Comparison of ENCODE assay signal across 8 mouse cellular contexts in the genomic region with DNA sequence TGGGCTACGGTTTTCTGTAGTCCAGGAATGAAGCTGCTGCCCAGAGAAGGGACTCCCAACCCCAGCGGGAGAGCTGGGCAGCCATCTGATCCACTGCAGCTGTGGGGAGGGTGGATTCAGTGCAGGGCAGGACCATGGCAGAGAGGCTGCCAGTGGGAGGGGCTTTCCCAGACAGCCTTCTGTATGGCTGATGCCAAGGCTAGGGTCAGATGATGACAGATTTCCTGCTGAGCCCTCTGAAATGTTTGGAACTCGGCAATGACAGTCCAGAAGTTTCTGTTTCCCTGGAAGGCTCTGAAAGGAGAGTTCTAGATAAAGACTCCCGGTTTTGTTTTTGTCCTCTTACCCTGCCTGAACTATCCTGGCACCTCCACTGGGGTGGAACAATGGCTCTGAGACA. TPM values are rescaled to one million over a fixed set of nuclear protein-coding genes. Genes with fewer than 3 reads are reported as not detected.
DNase-seq lines count a peak whose midpoint lies in the region; ATAC-seq and TF ChIP-seq lines count a peak whose summit lies in the region.

No protein-coding gene starts in this region.

- H3K4me2 ChIP-seq in forebrain, postnatal 0 days (ENCODE audit: low read depth) = no peak overlapping the region
- H3K4me2 ChIP-seq in forebrain, embryonic 12.5 days = no peak overlapping the region
- no peak overlapping the region for H3K4me2 ChIP-seq in embryonic facial prominence, embryonic 13.5 days
- no peak overlapping the region for H3K4me2 ChIP-seq in stomach, embryonic 14.5 days (replicated peaks; ENCODE audit: low read depth, low read length)

- DNase-seq in forebrain, postnatal 0 days = no peak
- DNase-seq in Muller cell, postnatal 12 days (ENCODE audit: inconsistent ontology term) = peak; percentile 88
- DNase-seq in heart, postnatal 14 days = peak; percentile 76 to 87
- DNase-seq in liver = peak; percentile 78
- no peak for DNase-seq in right cerebral cortex, postnatal 25 days

- peaks cover 12% of the 10 kb centered on the region for H3K36me3 ChIP-seq in forebrain, postnatal 0 days (ENCODE audit: insufficient read depth)
- H3K36me3 ChIP-seq in forebrain, embryonic 12.5 days (replicated peaks) = peaks cover 31% of the 10 kb centered on the region
- peaks cover 34% of the 10 kb centered on the region for H3K36me3 ChIP-seq in embryonic facial prominence, embryonic 13.5 days
- peaks cover 24% of the 10 kb centered on the region for H3K36me3 ChIP-seq in stomach, embryonic 14.5 days (ENCODE audit: control insufficient read depth, insufficient read depth, low read length)

- H3K9ac ChIP-seq in forebrain, postnatal 0 days = no peak overlapping the region
- no peak overlapping the region for H3K9ac ChIP-seq in forebrain, embryonic 12.5 days
- no peak overlapping the region for H3K9ac ChIP-seq in embryonic facial prominence, embryonic 13.5 days
- no peak overlapping the region for H3K9ac ChIP-seq in stomach, embryonic 14.5 days (replicated peaks; ENCODE audit: low read depth, low read length)

- no peak overlapping the region for H3K27ac ChIP-seq in forebrain, postnatal 0 days (ENCODE audit: low read depth, low read length)
- H3K27ac ChIP-seq in forebrain, embryonic 12.5 days = no peak overlapping the region
- 0 out of 2 replicates have a peak overlapping the region, but pooled peaks have one; percentile 28 for H3K27ac ChIP-seq in embryonic facial prominence, embryonic 13.5 days
- peak overlapping the region; percentile 55; the same call in 1 of the 2 replicates for H3K27ac ChIP-seq in stomach, embryonic 14.5 days (ENCODE audit: low read length)

- no peak overlapping the region for H3K4me3 ChIP-seq in forebrain, postnatal 0 days (ENCODE audit: low read depth, low read length)
- H3K4me3 ChIP-seq in forebrain, embryonic 12.5 days (replicated peaks) = no peak overlapping the region
- no peak overlapping the region for H3K4me3 ChIP-seq in embryonic facial prominence, embryonic 13.5 days
- H3K4me3 ChIP-seq in stomach, embryonic 14.5 days (ENCODE audit: low read depth, low read length) = no peak overlapping the region

- no peaks in the 10 kb centered on the region for H3K4me1 ChIP-seq in forebrain, postnatal 0 days (ENCODE audit: insufficient read depth)
- no peaks in the 10 kb centered on the region; the same call in 1 of the 2 replicates for H3K4me1 ChIP-seq in forebrain, embryonic 12.5 days
- peaks cover 28% of the 10 kb centered on the region for H3K4me1 ChIP-seq in embryonic facial prominence, embryonic 13.5 days
- H3K4me1 ChIP-seq in stomach, embryonic 14.5 days (ENCODE audit: control insufficient read depth, insufficient read depth, low read length) = peaks cover 9% of the 10 kb centered on the region

- WGBS in forebrain, postnatal 0 days = 41% methylated on average over 4 of the region's 4 CpGs
- 68% methylated on average over 4 of the region's 4 CpGs for WGBS in forebrain, embryonic 12.5 days
- 54% methylated on average over 4 of the region's 4 CpGs for WGBS in embryonic facial prominence, embryonic 13.5 days
- 37% methylated on average over 4 of the region's 4 CpGs for WGBS in stomach, embryonic 14.5 days

- intact Hi-C loops in heart, postnatal 14 days (cut with DNase I) = no loop called here

- ATAC-seq in forebrain, postnatal 0 days = peak; percentile 53; the same call in 1 of the 2 replicates
- no peak for ATAC-seq in forebrain, embryonic 12.5 days (ENCODE audit: low FRiP score)
- ATAC-seq in embryonic facial prominence, embryonic 13.5 days (ENCODE audit: insufficient number of reproducible peaks, insufficient read depth, low FRiP score, low TSS enrichment, low read depth) = no peak
- no peak for ATAC-seq in stomach, embryonic 14.5 days (ENCODE audit: insufficient number of reproducible peaks, insufficient read depth, low FRiP score, low read depth)

- no peaks in the 10 kb centered on the region for H3K9me3 ChIP-seq in forebrain, postnatal 0 days (ENCODE audit: low read length)
- H3K9me3 ChIP-seq in forebrain, embryonic 12.5 days = 0 out of 2 replicates have a peak, but pooled peaks cover 5% of the 10 kb centered on the region
- H3K9me3 ChIP-seq in embryonic facial prominence, embryonic 13.5 days = 0 out of 2 replicates have a peak, but pooled peaks cover 6% of the 10 kb centered on the region
- H3K9me3 ChIP-seq in stomach, embryonic 14.5 days (ENCODE audit: control insufficient read depth, low read depth, low read length) = peaks cover 4% of the 10 kb centered on the region; the same call in 1 of the 2 replicates

- H3K27me3 ChIP-seq in forebrain, postnatal 0 days (ENCODE audit: insufficient read depth, low read length) = no peaks in the 10 kb centered on the region
- no peaks in the 10 kb centered on the region for H3K27me3 ChIP-seq in forebrain, embryonic 12.5 days
- no peaks in the 10 kb centered on the region for H3K27me3 ChIP-seq in embryonic facial prominence, embryonic 13.5 days
- no peaks in the 10 kb centered on the region for H3K27me3 ChIP-seq in stomach, embryonic 14.5 days (ENCODE audit: control insufficient read depth, insufficient read depth, low read length)

- no peak for TF ChIP-seq CTCF in forebrain, postnatal 0 days (IDR thresholded peaks at IDR 0.05; ENCODE audit: low read depth)

RNA-seq across cellular contexts. Expression of gene Clic4, which starts 40.1 kb away (rescaled TPM):
- total RNA-seq in forebrain, postnatal 0 days (2014; rRNA removed) = 44.0 and 65.2 TPM in 2 replicates
- polyA plus RNA-seq in forebrain, postnatal 0 days (2015; fragmentation: Nextera tagmentation; extraction: Ambion mirVana) = 34.5 and 41.5 TPM in 2 replicates
- polyA plus RNA-seq in forebrain, embryonic 12.5 days (2016; fragmentation: Nextera tagmentation; extraction: Ambion mirVana) = 205 and 221 TPM in 2 replicates
- 121 TPM in 2 replicates for polyA plus RNA-seq in embryonic facial prominence, embryonic 13.5 days (2015; fragmentation: Nextera tagmentation; extraction: Ambion mirVana)
- total RNA-seq in heart, postnatal 14 days (2021) = 100 to 1,000 TPM; 251 to 264 TPM
- 95.3 and 102 TPM in 2 replicates for polyA plus RNA-seq in stomach, embryonic 14.5 days (2014; fragmentation: Nextera tagmentation; extraction: Ambion mirVana)

RNA-seq across cellular contexts. Expression of gene Srrm1, which starts 40.4 kb away (rescaled TPM):
- total RNA-seq in forebrain, postnatal 0 days (2014; rRNA removed) = 38.5 and 46.6 TPM in 2 replicates
- 129 and 173 TPM in 2 replicates for polyA plus RNA-seq in forebrain, postnatal 0 days (2015; fragmentation: Nextera tagmentation; extraction: Ambion mirVana)
- polyA plus RNA-seq in forebrain, embryonic 12.5 days (2016; fragmentation: Nextera tagmentation; extraction: Ambion mirVana) = 272 and 275 TPM in 2 replicates
- 300 and 316 TPM in 2 replicates for polyA plus RNA-seq in embryonic facial prominence, embryonic 13.5 days (2015; fragmentation: Nextera tagmentation; extraction: Ambion mirVana)
- 10 to 100 TPM; 74.7 to 82.1 TPM for total RNA-seq in heart, postnatal 14 days (2021)
- polyA plus RNA-seq in stomach, embryonic 14.5 days (2014; fragmentation: Nextera tagmentation; extraction: Ambion mirVana) = 250 and 259 TPM in 2 replicates

Comparison
In these comparisons a context has a peak if more than half of its experiments do, and no peak if none do; other contexts are left out.
1. DNase-seq: peak in Muller cell, postnatal 12 days (single experiment), heart, postnatal 14 days (2 of 2) and liver (single experiment); none in forebrain, postnatal 0 days (single experiment) and right cerebral cortex, postnatal 25 days (single experiment).
2. H3K27ac ChIP-seq: peak in embryonic facial prominence, embryonic 13.5 days (single experiment) and stomach, embryonic 14.5 days (single experiment); none in forebrain, postnatal 0 days (single experiment) and forebrain, embryonic 12.5 days (single experiment).